Comparison of ENCODE assay signal across 14 mouse cellular contexts in the genomic region with DNA sequence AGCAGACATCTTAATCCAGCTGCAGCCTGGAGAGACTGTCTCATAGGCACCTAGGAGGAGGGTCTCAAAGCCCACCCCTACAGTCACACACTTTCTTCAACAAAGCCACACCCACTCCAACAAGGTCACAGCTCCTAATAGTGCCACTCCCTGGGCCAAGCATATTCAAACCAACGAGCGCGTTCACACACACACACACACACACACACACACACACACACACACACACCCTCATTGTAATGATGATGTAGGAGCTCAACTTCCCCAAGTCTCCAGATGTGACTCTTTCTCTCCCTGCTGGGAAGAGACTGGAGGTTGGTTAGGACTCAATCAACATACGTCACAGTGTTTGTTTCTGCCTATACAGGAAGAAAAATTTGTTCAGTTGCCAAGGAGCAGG.
"Had no signal": no experiment of that assay in that cellular context is flagged by ENCODE, and none has a peak within 500 bp of the region (broad histone marks: within the 10 kb centered on the region; RNA-seq: fewer than 3 reads in every experiment).

No protein-coding gene starts in this region.

- H3K4me1 ChIP-seq: liver, embryonic 15.5 days had no signal

- ATAC-seq: midbrain, embryonic 13.5 days had no signal

- H3K27me3 ChIP-seq: liver, embryonic 15.5 days; midbrain, embryonic 13.5 days; neural tube, embryonic 12.5 days had no signal

- H3K4me3 ChIP-seq: left cerebral cortex, adult 2 months; limb, embryonic 10.5 days; liver, embryonic 15.5 days; midbrain, embryonic 13.5 days; myocyte; neural tube, embryonic 12.5 days had no signal

- H3K4me2 ChIP-seq: liver, embryonic 11.5 days; liver, embryonic 15.5 days; midbrain, embryonic 13.5 days; neural tube, embryonic 12.5 days had no signal

- DNase-seq: kidney, postnatal 14 days; lung, adult 2 months; lung, postnatal 36 days; right cerebral cortex, postnatal 4 days; spleen, adult 18-20 months; thymus, adult 2 months; thymus, postnatal 25 days had no signal

- H3K36me3 ChIP-seq: limb, embryonic 10.5 days; liver, embryonic 15.5 days; midbrain, embryonic 13.5 days; neural tube, embryonic 12.5 days had no signal

- H3K9ac ChIP-seq: liver, embryonic 15.5 days; midbrain, embryonic 13.5 days; neural tube, embryonic 12.5 days had no signal

- H3K9me3 ChIP-seq: limb, embryonic 10.5 days; liver, embryonic 15.5 days; midbrain, embryonic 13.5 days; neural tube, embryonic 12.5 days had no signal

- H3K27ac ChIP-seq: left cerebral cortex, adult 2 months; limb, embryonic 10.5 days; liver, embryonic 15.5 days; midbrain, embryonic 13.5 days; neural tube, embryonic 12.5 days had no signal
